Mouse (Mus musculus): ENCODE data around the gene Amdhd2.

- TF ChIP-seq EP300 (optimal IDR thresholded peaks at IDR 0.05) (no peak), CTCF (IDR thresholded peaks at IDR 0.05; ENCODE audit: low read depth) (no peak)
Observed at GRCm38 (mm10) chr17:24209916-24210240, 46.3 kb upstream of the Amdhd2 start.
